In genomic region chr3:51916060-51916870, GRCm38 (mm10) we compare ENCODE assay signal across 8 mouse cellular contexts.
A peak's percentile ranks its signal among the peaks of the same experiment; 100 is the strongest.
DNase-seq lines count a peak whose midpoint lies in the region; ATAC-seq and TF ChIP-seq lines count a peak whose summit lies in the region.

No protein-coding gene starts in this region.

- peak overlapping the region; percentile 55 for H3K27ac ChIP-seq in gastrocnemius, adult 2 months
- peak overlapping the region; percentile 33 for H3K27ac ChIP-seq in hindbrain, embryonic 16.5 days (ENCODE audit: low read depth, low read length)
- H3K27ac ChIP-seq in lung, embryonic 16.5 days (ENCODE audit: low read length) = peak overlapping the region; percentile 89

- H3K27me3 ChIP-seq in hindbrain, embryonic 16.5 days (replicated peaks; ENCODE audit: control insufficient read depth, insufficient read depth, low read length) = no peaks in the 10 kb centered on the region
- H3K27me3 ChIP-seq in lung, embryonic 16.5 days (ENCODE audit: control insufficient read depth, insufficient read depth, low read depth, low read length) = no peaks in the 10 kb centered on the region

- no peak overlapping the region for H3K9ac ChIP-seq in hindbrain, embryonic 16.5 days (ENCODE audit: low read depth, low read length)
- peak overlapping the region; percentile 2; the same call in 1 of the 2 replicates for H3K9ac ChIP-seq in lung, embryonic 16.5 days (ENCODE audit: low read length)

- peaks cover 14% of the 10 kb centered on the region for H3K4me1 ChIP-seq in hindbrain, embryonic 16.5 days (ENCODE audit: control insufficient read depth, insufficient read depth, low read depth, low read length)
- H3K4me1 ChIP-seq in lung, embryonic 16.5 days (replicated peaks; ENCODE audit: control insufficient read depth, insufficient read depth, low read length) = peaks cover 32% of the 10 kb centered on the region

- no peak overlapping the region for H3K4me3 ChIP-seq in gastrocnemius, adult 2 months
- H3K4me3 ChIP-seq in hindbrain, embryonic 16.5 days (ENCODE audit: low read length) = no peak overlapping the region
- H3K4me3 ChIP-seq in lung, embryonic 16.5 days (ENCODE audit: low read length) = 0 out of 2 replicates have a peak overlapping the region, but pooled peaks have one; percentile 4

- intact Hi-C loops in gastrocnemius, adult 2 months (cut with DNase I) = no loop called here

- DNase-seq in adrenal gland, postnatal 10 days = peak; percentile 40
- DNase-seq in adrenal gland, adult 18-20 months (ENCODE audit: low spot score in 2 of 2) = no peak
- peak; percentile 41 for DNase-seq in gastrocnemius, adult 2 months
- peak; percentile 77 for DNase-seq in left cerebral cortex, adult 11 months (ENCODE audit: low spot score)
- peak; percentile 84 for DNase-seq in right cerebral cortex, postnatal 25 days
- DNase-seq in retina, postnatal 1 day = no peak

- 29% methylated on average over 10 of the region's 10 CpGs for WGBS in hindbrain, embryonic 16.5 days
- WGBS in lung, embryonic 16.5 days = 8% methylated on average over 10 of the region's 10 CpGs

- H3K9me3 ChIP-seq in hindbrain, embryonic 16.5 days (ENCODE audit: control insufficient read depth, low read length) = no peaks in the 10 kb centered on the region
- peaks cover 2% of the 10 kb centered on the region; the same call in 1 of the 2 replicates for H3K9me3 ChIP-seq in lung, embryonic 16.5 days (ENCODE audit: control insufficient read depth, low read length)

- peak; percentile 32; the same call in 1 of the 2 replicates for ATAC-seq in hindbrain, embryonic 16.5 days
- ATAC-seq in lung, embryonic 16.5 days (ENCODE audit: low read depth) = peak; percentile 94

- no peak for TF ChIP-seq CTCF in gastrocnemius, adult 2 months (IDR thresholded peaks at IDR 0.05)

- no peaks in the 10 kb centered on the region for H3K36me3 ChIP-seq in hindbrain, embryonic 16.5 days (ENCODE audit: control insufficient read depth, insufficient read depth, low read length)
- no peaks in the 10 kb centered on the region for H3K36me3 ChIP-seq in lung, embryonic 16.5 days (ENCODE audit: control insufficient read depth, insufficient read depth, low read length)

- no peak overlapping the region for H3K4me2 ChIP-seq in hindbrain, embryonic 16.5 days (ENCODE audit: low read length)
- H3K4me2 ChIP-seq in lung, embryonic 16.5 days (ENCODE audit: low read depth, low read length) = peak overlapping the region; percentile 39

Comparison
In these comparisons a context has a peak if more than half of its experiments do, and no peak if none do; other contexts are left out.
1. DNase-seq: peak in adrenal gland, postnatal 10 days (single experiment), gastrocnemius, adult 2 months (single experiment), left cerebral cortex, adult 11 months (single experiment) and right cerebral cortex, postnatal 25 days (single experiment); none in adrenal gland, adult 18-20 months (0 of 2) and retina, postnatal 1 day (single experiment).
2. H3K27ac ChIP-seq: peak in every context shown above with its lines; median percentile 89 in lung, embryonic 16.5 days; 55 in gastrocnemius, adult 2 months; 33 in hindbrain, embryonic 16.5 days.